Mouse (Mus musculus): ENCODE measurements at regions not wholly inside any gene's neighbourhood (a gene's known extent, or its start where the extent isn't known, plus 50 kb on each side); places are given as distances from the start of the nearest gene placed in this dataset.

DNA sequence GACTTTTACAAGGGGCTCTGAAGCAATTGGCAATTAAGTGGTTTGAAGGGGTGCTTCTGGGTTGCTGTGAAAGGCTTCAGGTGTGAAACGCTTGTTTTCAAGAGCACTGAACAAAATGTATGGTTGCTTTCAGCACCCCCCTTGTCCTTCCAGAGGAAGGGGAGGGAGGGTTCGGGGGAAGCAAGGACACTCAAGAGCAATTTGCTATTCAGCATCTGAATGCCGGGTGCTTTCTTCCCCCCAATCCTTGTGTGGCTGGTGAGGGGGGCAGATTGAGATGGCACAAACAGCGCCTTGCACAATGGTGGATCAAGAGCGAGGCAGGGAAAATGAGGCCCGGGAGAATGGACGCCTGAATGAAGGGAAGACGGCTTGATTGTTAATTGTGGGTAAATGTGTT, 539.3 kb downstream of the Nr2f2 start:
- no peaks in the 10 kb centered on the region for H3K27me3 ChIP-seq (ENCODE audit: control insufficient read depth, insufficient read depth, low read length)
- no peak overlapping the region for H3K4me3 ChIP-seq (ENCODE audit: insufficient read depth, low read depth, low read length)
- H3K36me3 ChIP-seq (ENCODE audit: control insufficient read depth, insufficient read depth, low read length): no peaks in the 10 kb centered on the region
- H3K9ac ChIP-seq (ENCODE audit: low read depth, low read length): no peak overlapping the region
- no peak overlapping the region for H3K27ac ChIP-seq (replicated peaks; ENCODE audit: insufficient read depth, low read depth, low read length)
- 91% methylated on average over 8 of the region's 8 CpGs for WGBS
- H3K79me2 ChIP-seq (ENCODE audit: control insufficient read depth, insufficient read depth, low read length): no peaks in the 10 kb centered on the region
- DNase-seq (ENCODE audit: extremely low read depth, low read depth, low spot score): no peak
- no peaks in the 10 kb centered on the region for H3K4me1 ChIP-seq (ENCODE audit: control insufficient read depth, insufficient read depth, low read length)
- TF ChIP-seq CTCF (IDR thresholded peaks at IDR 0.05; ENCODE audit: low read depth, low read length) (no peak), POLR2A (IDR thresholded peaks at IDR 0.05; ENCODE audit: extremely low read depth, insufficient read depth, low read length) (no peak)

DNA sequence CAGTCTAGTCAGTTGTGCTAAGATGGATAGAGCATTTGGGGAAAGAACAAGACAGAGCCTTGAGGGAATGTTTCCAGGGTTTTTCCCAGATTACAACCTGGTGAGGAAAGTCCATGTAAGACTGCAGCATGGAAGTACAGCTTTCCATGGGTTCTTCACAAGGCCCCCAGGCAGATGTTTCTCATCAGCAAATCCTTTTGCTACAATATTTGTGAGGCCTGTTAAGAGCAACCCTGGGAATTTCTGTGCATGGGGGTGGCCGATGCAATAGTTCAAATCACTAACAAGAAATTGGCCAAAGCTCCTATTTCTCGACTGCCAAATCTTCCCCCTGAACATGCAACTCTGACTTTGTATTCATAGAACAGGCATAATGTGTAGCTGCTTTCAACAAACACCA, 546.0 kb downstream of the Nr2f2 start:
- Histone ChIP-seq H3K4me1 (ENCODE audit: control insufficient read depth, insufficient read depth, low read length) (no peaks in the 10 kb centered on the region), H3K9ac (ENCODE audit: low read depth, low read length) (no peak overlapping the region), H3K36me3 (ENCODE audit: control insufficient read depth, insufficient read depth, low read length) (no peaks in the 10 kb centered on the region), H3K79me2 (ENCODE audit: control insufficient read depth, insufficient read depth, low read length) (no peaks in the 10 kb centered on the region), H3K4me3 (ENCODE audit: insufficient read depth, low read depth, low read length) (no peak overlapping the region), H3K27ac (replicated peaks; ENCODE audit: insufficient read depth, low read depth, low read length) (no peak overlapping the region), H3K27me3 (ENCODE audit: control insufficient read depth, insufficient read depth, low read length) (no peaks in the 10 kb centered on the region)
- TF ChIP-seq CTCF (IDR thresholded peaks at IDR 0.05; ENCODE audit: low read depth, low read length): no peak
- no peak for TF ChIP-seq POLR2A (IDR thresholded peaks at IDR 0.05; ENCODE audit: extremely low read depth, insufficient read depth, low read length)
- DNase-seq (ENCODE audit: extremely low read depth, low read depth, low spot score): no peak
- WGBS: 82% methylated on average over 2 of the region's 2 CpGs

DNA sequence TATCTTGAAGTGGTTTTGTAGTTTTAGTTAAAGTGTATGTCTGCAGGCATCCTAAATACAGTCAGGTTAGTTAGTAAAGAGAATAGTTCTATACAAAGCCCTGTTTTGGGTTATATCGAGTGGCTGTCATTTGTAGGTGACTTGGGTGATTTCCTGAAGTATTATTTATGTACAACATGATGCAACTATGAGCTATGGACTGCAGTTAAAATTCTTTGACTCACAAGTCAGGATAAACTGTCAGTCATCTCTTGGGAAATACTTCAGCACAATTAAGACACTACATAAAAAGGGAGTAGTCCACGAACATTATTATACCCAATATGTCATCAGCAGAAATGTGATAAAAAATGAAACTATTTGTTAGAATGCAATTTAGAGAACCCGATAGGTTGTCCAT, 554.2 kb downstream of the Nr2f2 start:
- no peak for DNase-seq (ENCODE audit: extremely low read depth, low read depth, low spot score)
- TF ChIP-seq POLR2A (IDR thresholded peaks at IDR 0.05; ENCODE audit: extremely low read depth, insufficient read depth, low read length) (no peak), CTCF (IDR thresholded peaks at IDR 0.05; ENCODE audit: low read depth, low read length) (no peak)
- no peaks in the 10 kb centered on the region for H3K79me2 ChIP-seq (ENCODE audit: control insufficient read depth, insufficient read depth, low read length)
- H3K4me1 ChIP-seq (ENCODE audit: control insufficient read depth, insufficient read depth, low read length): no peaks in the 10 kb centered on the region
- no peaks in the 10 kb centered on the region for H3K36me3 ChIP-seq (ENCODE audit: control insufficient read depth, insufficient read depth, low read length)
- H3K27me3 ChIP-seq (ENCODE audit: control insufficient read depth, insufficient read depth, low read length): no peaks in the 10 kb centered on the region
- H3K27ac ChIP-seq (replicated peaks; ENCODE audit: insufficient read depth, low read depth, low read length): no peak overlapping the region
- WGBS: 86% methylated on average over 3 of the region's 3 CpGs
- H3K9ac ChIP-seq (ENCODE audit: low read depth, low read length): no peak overlapping the region
- no peak overlapping the region for H3K4me3 ChIP-seq (ENCODE audit: insufficient read depth, low read depth, low read length)

DNA sequence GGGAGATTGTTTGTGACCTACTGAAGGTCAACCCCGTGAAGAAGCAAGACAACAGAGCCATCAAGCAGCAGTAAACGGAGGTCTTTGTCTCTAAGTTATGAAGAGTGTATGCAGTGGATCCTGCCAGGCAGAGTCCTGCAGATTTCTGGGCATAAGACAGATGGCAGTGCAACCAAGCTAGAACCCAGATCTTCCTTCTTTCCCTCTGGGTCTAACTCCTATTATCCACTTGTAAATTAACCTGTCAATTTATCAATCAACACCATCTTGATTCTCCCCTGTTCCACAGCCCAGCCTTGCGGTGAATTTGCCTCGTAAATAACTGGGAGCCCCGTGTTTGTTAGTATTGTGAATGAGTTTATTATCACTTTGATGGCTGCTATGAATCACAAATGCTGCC, 555.7 kb downstream of the Nr2f2 start:
- peak; percentile 2 for DNase-seq (ENCODE audit: extremely low read depth, low read depth, low spot score)
- Histone ChIP-seq H3K4me1 (ENCODE audit: control insufficient read depth, insufficient read depth, low read length) (no peaks in the 10 kb centered on the region), H3K4me3 (ENCODE audit: insufficient read depth, low read depth, low read length) (no peak overlapping the region), H3K36me3 (ENCODE audit: control insufficient read depth, insufficient read depth, low read length) (no peaks in the 10 kb centered on the region), H3K9ac (ENCODE audit: low read depth, low read length) (no peak overlapping the region), H3K79me2 (ENCODE audit: control insufficient read depth, insufficient read depth, low read length) (no peaks in the 10 kb centered on the region), H3K27ac (replicated peaks; ENCODE audit: insufficient read depth, low read depth, low read length) (no peak overlapping the region), H3K27me3 (ENCODE audit: control insufficient read depth, insufficient read depth, low read length) (no peaks in the 10 kb centered on the region)
- TF ChIP-seq POLR2A (IDR thresholded peaks at IDR 0.05; ENCODE audit: extremely low read depth, insufficient read depth, low read length) (no peak), CTCF (IDR thresholded peaks at IDR 0.05; ENCODE audit: low read depth, low read length) (peak; percentile 12; the same call in 1 of the 2 replicates)
- 33% methylated on average over 5 of the region's 5 CpGs for WGBS

DNA sequence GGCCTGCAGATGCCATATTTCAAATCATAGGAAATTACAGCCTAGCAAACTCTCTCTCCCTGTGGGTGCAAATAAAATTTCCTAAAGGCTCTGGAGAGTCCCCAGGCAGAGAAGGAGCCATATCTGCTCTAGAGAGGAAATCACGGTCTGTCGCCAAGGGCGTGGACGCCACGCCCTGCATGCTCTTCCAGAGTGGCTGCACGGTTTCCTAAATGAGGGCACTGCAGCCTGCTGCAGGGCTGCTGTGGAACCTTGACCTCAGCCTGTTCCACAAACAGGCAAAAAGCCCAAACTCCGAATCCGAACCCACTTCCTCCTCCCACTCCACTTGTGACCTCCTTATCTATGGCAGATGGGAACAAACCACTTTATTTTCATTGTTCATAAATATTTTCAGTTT, 559.3 kb downstream of the Nr2f2 start:
- Histone ChIP-seq H3K4me3 (ENCODE audit: insufficient read depth, low read depth, low read length) (no peak overlapping the region), H3K9ac (ENCODE audit: low read depth, low read length) (no peak overlapping the region), H3K27me3 (ENCODE audit: control insufficient read depth, insufficient read depth, low read length) (no peaks in the 10 kb centered on the region), H3K4me1 (ENCODE audit: control insufficient read depth, insufficient read depth, low read length) (no peaks in the 10 kb centered on the region), H3K79me2 (ENCODE audit: control insufficient read depth, insufficient read depth, low read length) (no peaks in the 10 kb centered on the region), H3K36me3 (ENCODE audit: control insufficient read depth, insufficient read depth, low read length) (no peaks in the 10 kb centered on the region), H3K27ac (replicated peaks; ENCODE audit: insufficient read depth, low read depth, low read length) (no peak overlapping the region)
- DNase-seq (ENCODE audit: extremely low read depth, low read depth, low spot score): peak; percentile 21
- WGBS: 55% methylated on average over 8 of the region's 8 CpGs
- TF ChIP-seq POLR2A (IDR thresholded peaks at IDR 0.05; ENCODE audit: extremely low read depth, insufficient read depth, low read length): no peak
- TF ChIP-seq CTCF (IDR thresholded peaks at IDR 0.05; ENCODE audit: low read depth, low read length): no peak

DNA sequence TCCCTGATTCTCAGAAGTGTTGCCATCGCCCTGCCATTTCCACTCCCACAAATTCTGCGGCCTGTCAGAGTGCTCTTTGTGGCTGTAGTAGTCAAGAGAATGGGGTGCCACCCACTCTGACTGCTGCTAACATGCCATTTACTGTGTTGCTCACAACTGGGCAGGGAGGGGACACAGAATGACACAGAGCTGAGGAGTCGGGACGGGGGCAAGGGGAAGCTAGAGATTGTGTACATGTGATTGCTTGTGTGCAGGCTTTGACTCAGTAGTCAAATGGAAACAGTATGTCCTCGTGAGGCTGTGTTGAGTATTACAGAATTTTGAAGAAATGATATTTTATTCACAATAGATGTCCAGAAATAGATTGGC, 595.6 kb downstream of the Nr2f2 start:
- no peak overlapping the region for H3K9ac ChIP-seq (ENCODE audit: low read depth, low read length)
- H3K4me3 ChIP-seq (ENCODE audit: insufficient read depth, low read depth, low read length): no peak overlapping the region
- no peak for DNase-seq (ENCODE audit: extremely low read depth, low read depth, low spot score)
- 78% methylated on average over 5 of the region's 5 CpGs for WGBS
- no peaks in the 10 kb centered on the region for H3K36me3 ChIP-seq (ENCODE audit: control insufficient read depth, insufficient read depth, low read length)
- TF ChIP-seq CTCF (IDR thresholded peaks at IDR 0.05; ENCODE audit: low read depth, low read length): no peak
- TF ChIP-seq POLR2A (IDR thresholded peaks at IDR 0.05; ENCODE audit: extremely low read depth, insufficient read depth, low read length): no peak
- no peaks in the 10 kb centered on the region for H3K27me3 ChIP-seq (ENCODE audit: control insufficient read depth, insufficient read depth, low read length)
- H3K4me1 ChIP-seq (ENCODE audit: control insufficient read depth, insufficient read depth, low read length): no peaks in the 10 kb centered on the region
- H3K79me2 ChIP-seq (ENCODE audit: control insufficient read depth, insufficient read depth, low read length): no peaks in the 10 kb centered on the region
- H3K27ac ChIP-seq (replicated peaks; ENCODE audit: insufficient read depth, low read depth, low read length): no peak overlapping the region

All from liver, adult 2 months (tissue).